In genomic region chr6:148315571-148316080, GRCm38 (mm10) we compare ENCODE assay signal across 26 mouse cellular contexts.
"Had no signal": no experiment of that assay in that cellular context is flagged by ENCODE, and none has a peak within 500 bp of the region (broad histone marks: within the 10 kb centered on the region; RNA-seq: fewer than 3 reads in every experiment).

No protein-coding gene starts in this region.

- H3K4me3 ChIP-seq: heart, embryonic 10.5 days; heart, embryonic 12.5 days; hindbrain, embryonic 10.5 days; hindbrain, embryonic 12.5 days; intestine, embryonic 15.5 days; layer of hippocampus, adult 2 months; left cerebral cortex, adult 2 months; limb, embryonic 10.5 days; limb, embryonic 12.5 days; liver, embryonic 13.5 days; liver, embryonic 15.5 days had no signal

- H3K27me3 ChIP-seq: heart, embryonic 12.5 days; hindbrain, embryonic 12.5 days; intestine, embryonic 15.5 days; limb, embryonic 12.5 days; liver, embryonic 13.5 days; liver, embryonic 15.5 days had no signal

- H3K4me1 ChIP-seq: hindbrain, embryonic 10.5 days; hindbrain, embryonic 12.5 days; intestine, embryonic 15.5 days; limb, embryonic 10.5 days; limb, embryonic 12.5 days; liver, embryonic 13.5 days; liver, embryonic 15.5 days had no signal

- H3K36me3 ChIP-seq: heart, embryonic 10.5 days; heart, embryonic 12.5 days; hindbrain, embryonic 10.5 days; hindbrain, embryonic 12.5 days; intestine, embryonic 15.5 days; limb, embryonic 10.5 days; limb, embryonic 12.5 days; liver, embryonic 13.5 days; liver, embryonic 15.5 days had no signal

- DNase-seq: gastrocnemius, postnatal 14 days; gastrocnemius, postnatal 36 days; heart, adult 18-20 months; heart, postnatal 10 days; heart, postnatal 4 days; kidney, adult 8-10 months; kidney, postnatal 10 days; kidney, postnatal 25 days; kidney, postnatal 4 days; liver, embryonic 13.5 days; liver, postnatal 0 days had no signal

- H3K27ac ChIP-seq: heart, embryonic 10.5 days; hindbrain, embryonic 10.5 days; hindbrain, embryonic 12.5 days; hindbrain, embryonic 14.5 days; intestine, embryonic 15.5 days; layer of hippocampus, adult 2 months; left cerebral cortex, adult 2 months; limb, embryonic 10.5 days; limb, embryonic 12.5 days; liver, embryonic 13.5 days; liver, embryonic 15.5 days had no signal

- ATAC-seq: hindbrain, embryonic 16.5 days; inflammation-experienced regulatory T-cells, adult 6 months; intestine, embryonic 15.5 days; intestine, postnatal 0 days; liver, postnatal 0 days had no signal

- H3K4me2 ChIP-seq: heart, embryonic 12.5 days; hindbrain, embryonic 12.5 days; hindbrain, embryonic 14.5 days; intestine, embryonic 15.5 days; limb, embryonic 12.5 days; liver, embryonic 11.5 days; liver, embryonic 13.5 days; liver, embryonic 15.5 days had no signal

- H3K9ac ChIP-seq: heart, embryonic 12.5 days; hindbrain, embryonic 12.5 days; hindbrain, embryonic 14.5 days; intestine, embryonic 15.5 days; limb, embryonic 12.5 days; liver, embryonic 13.5 days; liver, embryonic 15.5 days; liver, postnatal 0 days had no signal

- H3K9me3 ChIP-seq: heart, embryonic 10.5 days; heart, embryonic 12.5 days; hindbrain, embryonic 10.5 days; hindbrain, embryonic 12.5 days; intestine, embryonic 15.5 days; limb, embryonic 10.5 days; limb, embryonic 12.5 days; liver, embryonic 13.5 days; liver, embryonic 15.5 days had no signal
